Mouse (Mus musculus) myocyte (in vitro differentiated cells): Measurements from ENCODE around the gene Chst5. TPM values are rescaled to one million over a fixed set of nuclear protein-coding genes. Genes with fewer than 3 reads are reported as not detected.
A peak's percentile ranks its signal among the peaks of the same experiment; 100 is the strongest.

Experiments used
- H3K27me3 ChIP-seq: one replicate; pipeline ENCODE4 v1.6.1; 2011; ENCODE audit not compliant: control insufficient read depth, insufficient read depth, insufficient read length
- H3K36me3 ChIP-seq: one replicate; pipeline ENCODE4 v1.6.1; 2011; ENCODE audit not compliant: control insufficient read depth, insufficient read depth
- H3K4me2 ChIP-seq: one replicate; pipeline ENCODE4 v1.6.1; 2011; ENCODE audit warnings: low read depth, control low read depth
- H3K4me3 ChIP-seq: one replicate; pipeline ENCODE4 v1.5.1; 2011; ENCODE audit warnings: mild to moderate bottlenecking, control low read depth, moderate library complexity
- H3K79me2 ChIP-seq: one replicate; pipeline ENCODE4 v1.6.1; 2011; ENCODE audit not compliant: control insufficient read depth, insufficient read depth
- H3ac ChIP-seq: one replicate; pipeline ENCODE4 v1.6.1; 2011; ENCODE audit not compliant: control insufficient read depth, insufficient read length
- CEBPB ChIP-seq: IDR thresholded peaks from 2 replicates; pipeline ENCODE4 v1.6.1; 2011; ENCODE audit warnings: mild to moderate bottlenecking, moderate library complexity; ENCODE audit not compliant: poor library complexity, insufficient read depth, severe bottlenecking
- E2F4 ChIP-seq: IDR thresholded peaks from one replicate; pipeline ENCODE4 v1.6.1; 2011; ENCODE audit warnings: mild to moderate bottlenecking, control low read depth, moderate library complexity; ENCODE audit not compliant: insufficient read depth
- MAX ChIP-seq: IDR thresholded peaks from one replicate; pipeline ENCODE4 v1.6.1; 2011; ENCODE audit warnings: low read depth, mild to moderate bottlenecking, control low read depth
- MYOD1 ChIP-seq, 3 experiments: IDR thresholded peaks; one replicate each; pipeline ENCODE4 v1.6.1; 2011; ENCODE audit warnings: control low read depth in 2 of 3, low read depth in 2 of 3, mild to moderate bottlenecking in 2 of 3, moderate library complexity in 1 of 3; ENCODE audit not compliant: insufficient read length in 2 of 3, control insufficient read depth in 1 of 3
- MYOG ChIP-seq, 3 experiments: IDR thresholded peaks; one replicate each; pipeline ENCODE4 v1.6.1; 2011; ENCODE audit warnings: control low read depth in 2 of 3, low read depth in 2 of 3, mild to moderate bottlenecking in 2 of 3; ENCODE audit not compliant: insufficient read length in 2 of 3, control insufficient read depth in 1 of 3, insufficient read depth in 1 of 3
- POLR2A ChIP-seq: IDR thresholded peaks from one replicate; pipeline ENCODE4 v1.6.1; 2011; ENCODE audit warnings: low read depth, mild to moderate bottlenecking, control low read depth, moderate library complexity; ENCODE audit not compliant: insufficient read length
- POLR2AphosphoS2 ChIP-seq: IDR thresholded peaks from one replicate; pipeline ENCODE4 v1.6.1; 2011; ENCODE audit warnings: low read depth, control low read depth; ENCODE audit not compliant: insufficient read length
- REST ChIP-seq: IDR thresholded peaks from one replicate; pipeline ENCODE4 v1.6.1; 2011; ENCODE audit warnings: mild to moderate bottlenecking, control low read depth, moderate library complexity; ENCODE audit not compliant: insufficient read depth, insufficient read length
- SRF ChIP-seq: IDR thresholded peaks from one replicate; pipeline ENCODE4 v1.6.1; 2011; ENCODE audit warnings: low read depth; ENCODE audit not compliant: control insufficient read depth, insufficient read length
- TCF12 ChIP-seq: IDR thresholded peaks from one replicate; pipeline ENCODE4 v1.6.1; 2011; ENCODE audit warnings: mild to moderate bottlenecking, control low read depth; ENCODE audit not compliant: poor library complexity, insufficient read depth, severe bottlenecking
- TCF3 ChIP-seq: IDR thresholded peaks from one replicate; pipeline ENCODE4 v1.6.1; 2011; ENCODE audit warnings: low read depth, control low read depth; ENCODE audit not compliant: insufficient read length
- USF1 ChIP-seq: IDR thresholded peaks from one replicate; pipeline ENCODE4 v1.6.1; 2011; ENCODE audit warnings: low read depth, mild to moderate bottlenecking, control low read depth, moderate library complexity
- polyA plus RNA-seq: library from polyadenylated mRNA; unstranded; fragments of >200 nt; fragmentation: generic; extraction: Trizol; gene quantifications from one replicate; pipeline ENCODE4 v1.2.1, GENCODE M21; 2012; ENCODE audit warnings: missing spikeins

Gene Chst5
- polyA plus RNA-seq, 1 experiment = 0.14 TPM

DNA sequence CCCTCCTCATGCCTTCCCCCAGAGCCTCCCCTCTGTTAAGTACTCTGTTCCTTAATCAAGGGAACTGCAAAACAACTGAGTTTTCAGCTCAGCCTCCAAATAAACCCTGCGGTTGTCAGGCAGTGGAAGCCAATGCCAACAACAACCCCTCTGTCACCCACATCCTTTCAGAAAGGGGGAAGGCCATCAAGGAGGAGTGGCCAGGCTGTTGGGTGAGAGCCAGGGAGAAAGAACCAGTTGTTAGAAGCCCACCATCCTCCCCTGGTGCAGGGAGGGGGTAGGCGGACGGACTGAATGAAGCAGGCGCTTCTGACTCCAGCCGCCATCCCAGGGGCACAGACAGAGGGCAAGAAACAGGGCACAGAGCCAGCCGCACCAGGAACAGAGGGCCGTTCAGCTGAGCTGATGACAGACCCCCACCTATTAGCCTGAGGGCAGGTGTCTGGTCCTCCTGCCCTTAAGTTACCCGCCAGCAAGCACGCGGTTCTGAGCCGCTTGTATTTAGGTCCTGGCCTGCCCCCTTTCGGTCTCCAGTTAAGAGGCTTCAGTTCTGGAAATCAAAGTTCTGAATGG is 2.7 kb upstream of the Chst5 start:
- Histone ChIP-seq H3K79me2 (no peaks in the 10 kb centered on the region), H3ac (no peak overlapping the region), H3K4me2 (no peak overlapping the region), H3K4me3 (no peak overlapping the region), H3K36me3 (no peaks in the 10 kb centered on the region), H3K27me3 (no peaks in the 10 kb centered on the region)
- TF ChIP-seq POLR2A (no peak), E2F4 (no peak), REST (no peak), TCF12 (no peak), TCF3 (no peak), POLR2AphosphoS2 (no peak), MYOD1 (IDR thresholded peaks at IDR 0.05; ENCODE audit: control insufficient read depth in 1 of 3, insufficient read length in 2 of 3, low read depth in 2 of 3) (no peak), MYOG (IDR thresholded peaks at IDR 0.05; ENCODE audit: control insufficient read depth in 1 of 3, insufficient read depth in 1 of 3, insufficient read length in 2 of 3, low read depth in 2 of 3) (no peak), SRF (no peak), MAX (no peak), USF1 (no peak), CEBPB (no peak)

DNA sequence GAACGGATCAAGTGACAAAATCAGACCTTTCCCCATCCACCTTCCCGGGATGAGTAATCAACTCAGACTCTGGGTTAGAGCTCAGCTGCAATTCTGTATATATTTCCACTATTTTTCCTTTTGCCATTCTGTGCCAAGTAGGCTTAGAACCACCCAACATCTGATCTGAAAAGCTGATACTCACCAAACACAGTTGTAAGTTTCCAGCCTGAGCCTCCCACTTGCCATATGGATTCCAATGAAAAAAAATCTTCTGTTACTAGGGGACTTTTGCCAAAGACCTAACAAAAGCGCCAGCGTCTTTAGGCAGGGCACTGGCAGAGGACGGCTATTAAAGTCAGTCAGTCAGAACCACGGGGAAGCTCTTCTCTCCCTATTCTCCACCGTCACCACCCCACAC is 1.3 kb upstream of the Chst5 start:
- Histone ChIP-seq H3K4me3 (no peak overlapping the region), H3K36me3 (no peaks in the 10 kb centered on the region), H3K27me3 (no peaks in the 10 kb centered on the region), H3K4me2 (no peak overlapping the region), H3ac (no peak overlapping the region), H3K79me2 (no peaks in the 10 kb centered on the region)
- TF ChIP-seq TCF3 = no peak
- no peak for TF ChIP-seq MYOG (IDR thresholded peaks at IDR 0.05; ENCODE audit: control insufficient read depth in 1 of 3, insufficient read depth in 1 of 3, insufficient read length in 2 of 3, low read depth in 2 of 3)
- TF ChIP-seq POLR2A = no peak

DNA sequence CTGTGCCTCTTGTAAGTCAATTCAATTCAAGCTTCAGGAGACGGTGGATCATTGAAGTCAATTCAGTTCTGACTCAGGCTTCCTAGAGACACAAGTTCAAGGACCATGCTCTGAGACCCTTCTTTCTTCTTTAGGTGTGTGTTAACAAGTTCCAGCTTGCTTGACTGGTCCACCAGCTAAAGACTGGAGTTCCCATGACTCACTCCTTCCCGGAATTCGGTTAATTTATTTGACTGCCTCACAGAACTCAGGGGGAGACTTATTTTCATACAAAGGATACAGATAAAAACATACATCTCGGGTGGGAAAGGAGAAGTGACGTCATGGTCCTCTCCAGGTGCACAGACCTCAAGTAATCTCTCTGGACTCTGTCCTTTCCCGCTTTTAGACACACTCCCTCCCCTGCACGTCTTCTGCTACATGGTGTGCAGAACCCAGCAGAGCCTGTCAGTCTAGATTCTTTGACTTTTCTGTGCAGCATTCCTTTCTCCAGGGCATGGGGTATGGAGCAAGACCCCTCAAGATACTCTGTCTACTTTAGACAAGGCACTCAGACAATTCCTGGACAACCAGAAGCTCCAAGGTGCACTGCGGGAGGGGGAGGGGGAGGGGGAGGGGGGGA is 4.6 kb downstream of the Chst5 start:
- H3K4me2 ChIP-seq = no peak overlapping the region
- no peaks in the 10 kb centered on the region for H3K36me3 ChIP-seq
- TF ChIP-seq CEBPB (no peak), POLR2A (no peak), MYOG (IDR thresholded peaks at IDR 0.05; ENCODE audit: control insufficient read depth in 1 of 3, insufficient read depth in 1 of 3, insufficient read length in 2 of 3, low read depth in 2 of 3) (no peak), REST (no peak), E2F4 (no peak), SRF (no peak), USF1 (no peak), MAX (no peak), MYOD1 (IDR thresholded peaks at IDR 0.05; ENCODE audit: control insufficient read depth in 1 of 3, insufficient read length in 2 of 3, low read depth in 2 of 3) (no peak), TCF3 (no peak), TCF12 (no peak), POLR2AphosphoS2 (no peak)
- no peak overlapping the region for H3K4me3 ChIP-seq
- no peak overlapping the region for H3ac ChIP-seq
- H3K27me3 ChIP-seq = no peaks in the 10 kb centered on the region
- H3K79me2 ChIP-seq = no peaks in the 10 kb centered on the region

DNA sequence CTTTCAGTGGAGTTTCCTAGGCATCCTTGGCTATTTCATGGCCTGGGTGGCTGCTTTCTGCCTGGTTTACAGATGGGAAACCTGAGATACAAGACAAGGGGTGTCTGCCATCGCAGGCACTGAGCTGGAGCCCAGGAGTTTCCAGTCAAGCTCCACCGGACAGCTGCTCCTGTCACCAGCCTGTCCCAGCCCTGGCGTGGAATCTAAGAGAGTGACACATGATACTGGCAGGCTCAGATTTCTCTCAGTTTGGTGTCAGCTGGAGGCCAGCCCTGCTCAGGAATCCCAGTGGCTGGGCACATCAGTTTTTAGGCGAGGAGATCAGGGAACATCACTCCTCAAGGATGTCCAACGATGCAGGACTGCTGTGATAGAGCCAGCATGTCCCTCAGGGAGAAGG is 8.2 kb downstream of the Chst5 start:
- TF ChIP-seq MAX (no peak), MYOD1 (IDR thresholded peaks at IDR 0.05; ENCODE audit: control insufficient read depth in 1 of 3, insufficient read length in 2 of 3, low read depth in 2 of 3) (peak; percentile 74 to 97 (median 90)), TCF3 (peak; percentile 86), MYOG (IDR thresholded peaks at IDR 0.05; ENCODE audit: control insufficient read depth in 1 of 3, insufficient read depth in 1 of 3, insufficient read length in 2 of 3, low read depth in 2 of 3) (peak; percentile 95 to 100 (median 98)), POLR2A (no peak), TCF12 (peak; percentile 95)

DNA sequence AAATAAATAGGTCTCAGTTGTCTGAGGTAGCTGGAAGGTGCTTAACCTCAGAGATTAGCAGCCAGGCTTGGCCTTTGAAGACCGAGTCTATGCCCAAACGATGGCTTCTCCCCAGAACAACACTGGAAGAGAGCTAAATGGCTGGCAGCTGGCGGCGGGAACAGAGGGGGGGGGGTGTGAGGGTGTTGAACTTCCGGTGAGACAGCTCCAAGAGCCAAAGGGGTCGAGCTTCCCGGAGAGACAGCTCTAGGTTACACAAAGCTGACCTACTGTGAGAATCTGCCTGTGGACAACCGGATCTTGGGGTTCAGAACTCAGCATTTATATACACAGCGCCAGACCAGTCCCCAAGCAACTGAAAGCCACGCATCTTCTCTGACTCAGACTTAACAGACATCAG is 11.7 kb downstream of the Chst5 start:
- Histone ChIP-seq H3K27me3 (no peaks in the 10 kb centered on the region), H3K4me2 (no peak overlapping the region), H3K79me2 (no peaks in the 10 kb centered on the region), H3K36me3 (no peaks in the 10 kb centered on the region), H3ac (no peak overlapping the region), H3K4me3 (no peak overlapping the region)
- TF ChIP-seq E2F4 (no peak), MYOG (IDR thresholded peaks at IDR 0.05; ENCODE audit: control insufficient read depth in 1 of 3, insufficient read depth in 1 of 3, insufficient read length in 2 of 3, low read depth in 2 of 3) (no peak), MYOD1 (IDR thresholded peaks at IDR 0.05; ENCODE audit: control insufficient read depth in 1 of 3, insufficient read length in 2 of 3, low read depth in 2 of 3) (no peak), REST (no peak), POLR2A (no peak), POLR2AphosphoS2 (no peak), TCF3 (no peak), MAX (no peak), CEBPB (no peak), SRF (no peak), TCF12 (no peak), USF1 (no peak)

More for the DNA sequence above, 8.2 kb downstream of the Chst5 start:
- Histone ChIP-seq H3K36me3 (no peaks in the 10 kb centered on the region), H3K79me2 (no peaks in the 10 kb centered on the region), H3K4me2 (no peak overlapping the region), H3K4me3 (no peak overlapping the region), H3K27me3 (no peaks in the 10 kb centered on the region), H3ac (no peak overlapping the region)
